Mouse (Mus musculus) erythroblast, embryonic 14.5 days (primary cell): Measurements from ENCODE around the gene Fmnl1. TPM values are rescaled to one million over a fixed set of nuclear protein-coding genes. Genes with fewer than 3 reads are reported as not detected.

Experiments
- H3K27me3 ChIP-seq: 2 replicates; pipeline ENCODE4 v1.6.1; 2012; ENCODE audit warnings: inconsistent platforms; ENCODE audit not compliant: control insufficient read depth
- H3K36me3 ChIP-seq: 2 replicates; pipeline ENCODE4 v1.6.1; 2012; ENCODE audit warnings: mild to moderate bottlenecking, inconsistent platforms; ENCODE audit not compliant: control insufficient read depth
- H3K4me1 ChIP-seq: 2 replicates; pipeline ENCODE4 v1.6.1; 2012; ENCODE audit warnings: inconsistent platforms; ENCODE audit not compliant: control insufficient read depth
- H3K4me3 ChIP-seq: replicated peaks from 2 replicates; pipeline ENCODE3; 2012; ENCODE audit warnings: moderate library complexity, mild to moderate bottlenecking, inconsistent platforms
- H3K9me3 ChIP-seq: 2 replicates; pipeline ENCODE4 v1.6.1; 2012; ENCODE audit warnings: low read length, inconsistent platforms, mixed read lengths; ENCODE audit not compliant: control insufficient read depth
- GATA1 ChIP-seq: IDR thresholded peaks from 2 replicates; pipeline ENCODE4 v1.6.1; 2012; ENCODE audit warnings: low read length, inconsistent platforms, mixed read lengths
- TAL1 ChIP-seq: IDR thresholded peaks from 3 replicates; pipeline ENCODE4 v1.6.1; 2012; ENCODE audit warnings: low read length, inconsistent platforms, mixed read lengths
- polyA plus RNA-seq: library from polyadenylated mRNA; stranded (reverse); fragments of >175 nt; gene quantifications from 2 replicates; pipeline ENCODE4 v1.2.3, GENCODE M21; 2012

Gene Fmnl1
- polyA plus RNA-seq, 1 experiment: 0.20 TPM

DNA sequence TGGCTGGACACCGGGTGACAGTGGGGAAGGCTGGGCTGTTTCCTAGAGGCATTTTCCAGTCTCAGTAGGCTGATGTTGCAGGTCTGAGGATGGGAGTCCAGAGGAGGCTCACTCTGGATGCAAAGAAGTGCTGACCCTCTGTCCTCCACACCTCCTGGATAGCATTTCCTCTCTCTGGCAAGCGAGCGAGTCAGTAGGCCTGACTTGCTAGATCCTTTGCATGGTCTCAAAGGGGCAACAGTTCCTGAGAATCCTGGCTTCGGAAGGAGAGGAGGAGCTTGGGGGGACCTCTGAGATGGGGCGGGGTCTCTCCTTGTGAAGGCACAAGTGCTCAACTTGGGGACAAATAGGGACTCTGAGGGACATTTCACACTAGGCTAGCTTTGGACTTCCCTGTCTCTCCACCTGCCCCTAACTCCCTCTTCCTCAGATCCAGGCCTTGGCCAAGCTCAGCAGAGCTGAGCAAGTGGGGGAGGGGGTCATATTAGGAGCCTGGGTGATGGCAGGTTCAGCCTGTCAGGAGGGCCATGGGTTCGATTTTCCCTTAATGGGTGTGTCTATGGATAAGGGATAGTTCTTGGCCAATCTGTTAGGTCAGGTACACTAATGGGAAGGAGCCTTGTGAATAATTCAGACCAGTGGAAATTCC, 1.6 kb downstream of the Fmnl1 start:
- Histone ChIP-seq H3K4me3 (no peak overlapping the region), H3K4me1 (peaks cover 16% of the 10 kb centered on the region)

DNA sequence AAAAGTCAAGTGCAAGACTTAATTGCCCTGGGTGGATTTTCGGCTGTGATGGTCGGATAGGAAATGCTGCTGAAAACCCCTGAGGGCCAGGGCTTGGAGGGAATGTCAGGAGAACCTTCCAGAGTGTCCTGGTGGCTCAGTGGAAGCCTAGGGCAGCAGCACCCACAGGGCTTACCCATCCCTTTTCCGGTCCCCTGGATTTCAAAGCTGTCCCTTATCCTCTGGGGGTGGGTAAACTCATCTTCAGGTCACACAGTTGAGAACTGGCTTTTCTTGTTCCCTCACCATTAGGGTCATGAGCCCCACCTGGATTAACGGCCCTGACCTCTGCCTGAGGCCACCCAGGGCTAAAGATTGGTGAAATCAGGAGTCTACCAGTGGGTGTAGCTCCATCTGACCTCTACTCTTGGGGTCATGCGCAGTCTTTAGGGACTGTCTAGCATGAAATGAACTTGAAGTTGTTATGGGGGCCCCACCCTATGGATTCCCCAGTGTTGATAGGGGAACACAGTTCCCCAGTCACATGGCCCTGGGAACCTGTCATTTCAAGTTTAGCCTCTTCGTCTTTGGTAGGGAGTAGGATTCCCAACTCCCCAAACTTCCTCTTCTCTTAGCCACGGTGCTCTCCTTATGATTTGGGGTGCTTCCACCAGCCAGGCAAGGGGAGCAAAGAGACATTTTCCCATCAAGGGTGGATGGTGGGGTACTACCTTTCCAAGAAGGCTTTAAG, 2.3 kb downstream of the Fmnl1 start:
- Histone ChIP-seq H3K36me3 (no peaks in the 10 kb centered on the region), H3K27me3 (peaks cover 44% of the 10 kb centered on the region), H3K9me3 (no peaks in the 10 kb centered on the region), H3K4me1 (peaks cover 16% of the 10 kb centered on the region), H3K4me3 (no peak overlapping the region)
- no peak for TF ChIP-seq GATA1

More for the DNA sequence above, 1.6 kb downstream of the Fmnl1 start:
- Histone ChIP-seq H3K36me3 (no peaks in the 10 kb centered on the region), H3K27me3 (peaks cover 44% of the 10 kb centered on the region), H3K9me3 (no peaks in the 10 kb centered on the region)
- TF ChIP-seq GATA1 (no peak), TAL1 (no peak)

DNA sequence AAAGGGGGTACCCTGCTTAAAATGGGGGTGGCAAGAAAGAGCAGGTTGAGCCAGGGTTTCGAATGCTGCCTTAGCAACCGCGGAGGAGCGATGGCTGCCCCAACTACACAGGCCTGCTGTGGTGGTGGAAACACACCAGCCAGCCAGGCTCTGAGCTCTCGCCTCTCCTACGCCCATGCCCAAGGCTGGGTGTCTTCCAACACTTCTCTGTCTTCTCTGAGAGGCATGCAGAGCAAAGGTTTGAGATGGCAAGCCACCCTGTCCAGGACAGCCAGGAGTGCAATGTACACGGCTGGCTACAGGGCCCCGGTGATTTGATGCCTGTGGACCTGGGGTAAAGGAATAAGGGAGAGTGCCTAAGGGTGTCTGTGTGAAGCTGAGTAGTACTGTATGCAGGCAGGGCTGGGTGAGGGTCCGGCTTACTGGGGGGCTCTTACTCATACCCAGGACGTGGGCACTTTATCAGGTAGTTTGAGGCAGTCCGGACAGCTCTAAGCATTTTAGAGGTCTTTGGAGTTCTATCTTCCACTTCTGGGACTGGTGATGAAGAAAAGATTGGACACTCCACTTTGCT, 3.0 kb downstream of the Fmnl1 start:
- TF ChIP-seq TAL1: no peak
- no peak for TF ChIP-seq GATA1
- Histone ChIP-seq H3K4me1 (peaks cover 16% of the 10 kb centered on the region), H3K9me3 (no peaks in the 10 kb centered on the region), H3K27me3 (peaks cover 39% of the 10 kb centered on the region), H3K4me3 (no peak overlapping the region), H3K36me3 (no peaks in the 10 kb centered on the region)

DNA sequence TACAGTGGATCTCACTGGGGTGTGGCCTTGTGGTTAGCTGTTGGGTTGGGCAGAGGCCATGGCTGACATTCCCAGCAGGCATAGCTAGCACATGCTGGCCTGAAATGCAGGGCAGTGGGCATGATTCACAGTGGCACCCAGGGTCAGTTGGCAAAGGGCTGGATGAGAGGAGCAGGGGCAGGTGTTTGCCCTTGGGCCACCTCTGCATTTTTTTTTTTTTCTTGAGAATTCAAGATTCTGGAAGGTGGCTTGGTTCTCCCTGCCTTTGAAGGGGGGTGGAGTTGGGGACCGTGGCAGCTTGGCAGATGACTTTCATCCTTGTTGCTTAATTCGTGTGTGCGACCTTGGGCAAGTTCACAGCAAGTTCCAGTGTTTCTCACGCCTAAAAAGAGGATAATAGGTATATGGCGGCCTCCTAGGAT, 3.5 kb downstream of the Fmnl1 start:
- Histone ChIP-seq H3K4me1 (peaks cover 16% of the 10 kb centered on the region), H3K9me3 (no peaks in the 10 kb centered on the region), H3K36me3 (no peaks in the 10 kb centered on the region), H3K4me3 (no peak overlapping the region), H3K27me3 (peaks cover 33% of the 10 kb centered on the region)
- TF ChIP-seq GATA1 (no peak), TAL1 (no peak)

DNA sequence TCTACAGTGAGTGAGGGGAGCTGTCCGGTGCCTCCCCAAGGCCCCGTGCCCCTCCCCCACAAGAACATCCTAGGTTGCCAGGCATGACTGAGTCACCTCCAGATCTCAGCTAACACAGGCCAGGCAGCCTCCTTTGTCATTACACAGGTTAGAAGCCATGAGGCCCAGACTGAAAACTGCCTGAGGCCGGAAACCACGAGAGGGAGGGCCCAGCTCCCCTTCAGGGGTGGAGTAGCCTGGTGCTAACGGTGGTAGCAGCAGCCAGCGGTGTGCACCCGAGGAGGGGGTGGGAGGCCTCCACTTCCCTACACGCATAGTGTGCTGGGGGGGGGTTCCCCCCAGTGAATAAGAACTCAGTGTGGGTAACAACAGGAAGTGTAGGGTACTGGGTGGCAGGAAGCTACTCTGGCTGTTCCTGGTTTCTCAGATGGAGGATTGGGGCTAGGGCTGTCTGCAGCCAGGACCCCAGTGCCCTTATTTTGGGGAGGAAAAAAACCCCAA, 4.0 kb downstream of the Fmnl1 start:
- no peak overlapping the region for H3K4me3 ChIP-seq
- H3K36me3 ChIP-seq: no peaks in the 10 kb centered on the region
- H3K27me3 ChIP-seq: peaks cover 28% of the 10 kb centered on the region
- H3K9me3 ChIP-seq: no peaks in the 10 kb centered on the region
- TF ChIP-seq TAL1 (no peak), GATA1 (no peak)
- peaks cover 16% of the 10 kb centered on the region for H3K4me1 ChIP-seq

DNA sequence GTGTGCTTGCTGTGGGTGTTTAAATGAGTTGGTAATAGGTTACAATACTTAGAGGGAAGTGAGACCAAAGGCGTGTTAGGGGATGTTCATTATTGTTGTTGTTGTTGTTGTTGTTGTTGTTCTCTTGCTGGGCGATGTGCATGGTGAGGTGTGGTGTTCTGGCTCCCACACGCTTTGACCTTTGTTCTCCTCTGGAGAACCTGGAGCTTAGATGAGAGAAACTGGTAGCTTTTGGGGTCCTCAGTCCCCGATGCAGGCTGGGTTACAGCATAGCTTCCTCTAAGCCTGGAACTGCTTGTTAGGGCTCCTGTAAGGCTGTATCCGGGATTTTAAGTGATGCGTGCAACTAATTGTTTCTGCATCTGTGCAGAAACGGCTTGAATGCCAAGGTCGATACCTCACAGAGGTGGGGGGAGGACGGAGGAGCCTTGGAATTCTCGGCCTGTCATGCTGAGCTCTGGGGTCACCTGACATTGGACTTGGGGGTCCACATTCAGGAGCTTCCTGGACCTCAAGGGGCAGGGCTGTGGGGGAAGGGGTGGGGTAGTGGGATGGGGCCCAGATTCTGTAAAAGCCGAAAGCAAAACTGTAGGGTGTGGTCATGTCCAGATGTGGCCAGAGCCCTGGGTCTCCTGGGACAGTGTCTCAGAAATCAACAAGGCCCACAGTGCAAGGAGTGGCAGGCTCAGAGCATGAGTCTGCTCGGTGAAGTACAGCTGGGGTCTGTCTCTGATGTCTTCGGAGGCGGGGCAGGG, 5.0 kb downstream of the Fmnl1 start:
- Histone ChIP-seq H3K9me3 (no peaks in the 10 kb centered on the region), H3K36me3 (no peaks in the 10 kb centered on the region), H3K4me3 (no peak overlapping the region), H3K4me1 (peaks cover 16% of the 10 kb centered on the region), H3K27me3 (peaks cover 19% of the 10 kb centered on the region)
- TF ChIP-seq GATA1 (no peak), TAL1 (no peak)

DNA sequence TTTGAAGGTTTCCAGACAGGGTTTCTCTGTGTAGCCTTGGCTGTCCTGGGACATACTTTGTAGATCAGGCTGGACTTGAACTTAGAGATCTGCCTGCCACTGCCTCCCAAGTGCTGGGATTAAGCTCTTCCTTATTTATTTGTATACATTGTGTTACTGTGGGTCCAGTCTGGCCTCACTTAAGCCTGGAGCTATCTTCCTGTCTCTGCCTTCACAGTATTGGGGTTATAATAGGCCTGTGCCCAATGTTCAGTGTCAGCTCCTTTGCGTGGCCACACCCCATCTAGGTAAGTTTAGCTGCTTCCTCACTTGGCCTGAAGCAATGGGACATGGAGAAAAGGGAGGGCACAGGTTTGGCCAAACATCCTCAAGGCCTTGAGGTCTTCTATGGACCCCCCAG, 5.6 kb downstream of the Fmnl1 start:
- peaks cover 13% of the 10 kb centered on the region for H3K27me3 ChIP-seq
- TF ChIP-seq TAL1: no peak
- TF ChIP-seq GATA1: no peak
- H3K4me1 ChIP-seq: peaks cover 12% of the 10 kb centered on the region
- no peaks in the 10 kb centered on the region for H3K36me3 ChIP-seq
- H3K4me3 ChIP-seq: no peak overlapping the region
- H3K9me3 ChIP-seq: no peaks in the 10 kb centered on the region

DNA sequence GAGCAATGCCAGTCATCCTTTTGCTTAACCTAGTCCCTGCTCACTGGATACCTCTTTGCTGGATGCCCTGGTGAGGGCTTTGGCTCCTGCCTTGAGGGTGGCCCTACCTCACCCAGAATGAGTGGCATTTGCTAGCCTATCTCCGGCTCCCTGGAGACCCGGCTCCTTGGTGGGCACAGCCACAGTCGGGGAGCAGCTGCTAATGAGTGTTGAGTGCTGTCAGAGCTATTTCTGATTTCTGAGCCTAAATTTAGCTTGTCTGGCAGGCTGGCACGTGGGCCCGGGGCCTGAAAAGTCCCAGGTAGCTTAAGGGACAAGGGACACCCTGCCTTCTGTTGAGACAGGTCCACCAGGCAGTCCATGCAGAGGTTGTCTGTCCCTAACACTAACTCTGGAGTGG, 6.3 kb downstream of the Fmnl1 start:
- Histone ChIP-seq H3K36me3 (no peaks in the 10 kb centered on the region), H3K27me3 (peaks cover 5% of the 10 kb centered on the region), H3K4me3 (no peak overlapping the region), H3K9me3 (no peaks in the 10 kb centered on the region), H3K4me1 (peaks cover 12% of the 10 kb centered on the region)
- TF ChIP-seq TAL1 (no peak), GATA1 (no peak)
